Mouse (Mus musculus) heart, postnatal 0 days (tissue): ENCODE measurements around the gene Iffo2.

Experiments used
- CTCF ChIP-seq: IDR thresholded peaks from 2 replicates; pipeline ENCODE4 v1.5.1; 2016; ENCODE audit warnings: antibody characterized with exemption, control low read depth, low read depth
- EP300 ChIP-seq: IDR thresholded peaks from 2 replicates; pipeline ENCODE4 v1.6.1; 2016; ENCODE audit warnings: antibody characterized with exemption, low read depth

- TF ChIP-seq CTCF (no peak), EP300 (no peak)
Observed at GRCm38 (mm10) chr4:139638356-139638755, 108.0 kb downstream of the Iffo2 start.
